Mouse (Mus musculus) lung, postnatal 0 days (tissue): Measurements from ENCODE around the gene B3gnt8.

Experiments
- CTCF ChIP-seq: IDR thresholded peaks from 2 replicates; pipeline ENCODE4 v1.5.1; 2016; ENCODE audit warnings: antibody characterized with exemption, mild to moderate bottlenecking
- EP300 ChIP-seq: IDR thresholded peaks from 2 replicates; pipeline ENCODE4 v1.6.1; 2016; ENCODE audit warnings: antibody characterized with exemption, mild to moderate bottlenecking, control low read depth

DNA sequence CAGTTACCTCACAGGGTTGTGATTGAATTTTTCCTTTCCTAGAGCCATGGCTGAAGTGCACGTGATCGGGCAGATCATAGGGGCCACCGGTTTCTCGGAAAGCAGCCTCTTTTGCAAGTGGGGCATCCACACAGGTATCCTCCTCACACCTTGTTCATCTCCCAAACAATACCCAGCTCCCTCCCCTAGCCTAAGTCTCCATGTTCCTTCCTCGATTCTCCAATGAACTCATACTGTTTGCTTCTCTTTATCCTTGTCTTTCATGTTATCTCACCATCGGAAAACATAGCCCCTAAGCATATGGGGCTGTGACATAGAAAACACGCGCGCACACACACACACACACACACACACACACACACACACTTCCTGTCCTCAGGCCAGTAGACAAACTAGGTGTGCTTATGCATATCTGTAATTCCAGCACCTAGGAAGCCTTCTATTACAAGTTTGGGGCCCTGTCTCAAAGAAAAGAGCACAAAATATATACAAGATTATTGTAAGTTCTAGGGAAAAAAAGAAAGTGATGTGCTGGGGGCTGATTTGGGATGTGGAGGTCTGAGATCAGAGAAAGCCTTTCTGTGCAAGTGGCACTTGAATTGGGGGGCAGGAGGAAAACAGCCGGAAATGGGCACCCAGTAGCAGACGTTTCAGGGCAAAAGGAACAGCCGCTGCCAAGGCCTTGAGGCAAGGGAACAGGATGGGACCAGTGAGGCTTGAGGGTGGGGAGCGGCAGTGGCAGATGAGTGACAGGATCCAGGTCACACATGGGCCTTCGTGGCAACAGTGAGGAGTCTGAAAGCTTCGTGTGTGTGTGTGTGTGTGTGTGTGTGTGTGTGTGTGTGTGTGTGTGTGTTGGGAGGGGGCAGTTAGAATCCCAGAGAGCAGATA lies 55.1 kb downstream of the B3gnt8 start:
- TF ChIP-seq CTCF (no peak), EP300 (no peak)
